Mouse (Mus musculus) ES-E14 (cell line): ENCODE results near the gene Olfr1414. TPM values are rescaled to one million over a fixed set of nuclear protein-coding genes. Genes with fewer than 3 reads are reported as not detected.

Experiments used
- DNase-seq: peaks from one replicate; pipeline ENCODE4 v3.0.0-alpha.2; 2013; ENCODE audit warnings: low read depth, low spot score
- H3K27ac ChIP-seq: 2 replicates; pipeline ENCODE4 v1.5.1; 2012; ENCODE audit warnings: low read depth, mild to moderate bottlenecking, low read length, moderate library complexity, mixed read lengths; ENCODE audit not compliant: poor library complexity, insufficient read depth, severe bottlenecking
- H3K36me3 ChIP-seq: 2 replicates; pipeline ENCODE4 v1.6.1; 2012; ENCODE audit warnings: mild to moderate bottlenecking, low read length, moderate library complexity, mixed read lengths; ENCODE audit not compliant: control insufficient read depth, poor library complexity, insufficient read depth, severe bottlenecking
- H3K4me1 ChIP-seq, 2 experiments: fragments of 150-350 bp in 1 of 2; sonication (generic) in 1 of 2; 2 replicates each; pipeline ENCODE4 v1.6.1; 2012; ENCODE audit warnings: low read length in 2 of 2, mild to moderate bottlenecking in 1 of 2, mixed read lengths in 1 of 2; ENCODE audit not compliant: control insufficient read depth in 2 of 2, insufficient read depth in 2 of 2, poor library complexity in 1 of 2
- H3K4me3 ChIP-seq, 2 experiments: fragments of 150-350 bp in 1 of 2; sonication (generic) in 1 of 2; 2 replicates each; pipeline ENCODE4 v1.5.1; 2012; ENCODE audit warnings: low read length in 2 of 2, low read depth in 1 of 2, mild to moderate bottlenecking in 1 of 2, mixed read lengths in 1 of 2; ENCODE audit not compliant: insufficient read depth in 1 of 2, poor library complexity in 1 of 2, severe bottlenecking in 1 of 2
- H3K9ac ChIP-seq: 2 replicates; pipeline ENCODE4 v1.6.1; 2012; ENCODE audit warnings: low read depth, mild to moderate bottlenecking, low read length, mixed read lengths; ENCODE audit not compliant: poor library complexity, insufficient read depth, severe bottlenecking
- H3K9me3 ChIP-seq: fragments of 150-350 bp; sonication (generic); 2 replicates; pipeline ENCODE4 v1.6.1; 2012; ENCODE audit warnings: low read depth, mild to moderate bottlenecking, low read length; ENCODE audit not compliant: control insufficient read depth, insufficient read depth
- CHD2 ChIP-seq: IDR thresholded peaks from 2 replicates; pipeline ENCODE4 v1.6.1; 2014; ENCODE audit warnings: mild to moderate bottlenecking, low read depth, low read length, inconsistent platforms
- HCFC1 ChIP-seq: IDR thresholded peaks from 2 replicates; pipeline ENCODE4 v1.6.1; 2012; ENCODE audit warnings: low read length, inconsistent platforms, borderline replicate concordance; ENCODE audit not compliant: insufficient read depth
- MAFK ChIP-seq: IDR thresholded peaks from 2 replicates; pipeline ENCODE4 v1.6.1; 2014; ENCODE audit warnings: mild to moderate bottlenecking, low read depth, low read length, inconsistent platforms; ENCODE audit not compliant: insufficient read depth
- ZC3H11A ChIP-seq: IDR thresholded peaks from 2 replicates; pipeline ENCODE4 v1.6.1; 2012; ENCODE audit warnings: low read depth, mild to moderate bottlenecking, inconsistent platforms, low read length, borderline replicate concordance
- ZNF384 ChIP-seq: IDR thresholded peaks from 2 replicates; pipeline ENCODE4 v1.6.1; 2012; ENCODE audit warnings: low read depth, low read length, inconsistent platforms
- in situ Hi-C, 2 experiments: fragments of 600-800 bp; cut with MboI; formaldehyde crosslinking; loops; one replicate each; pipeline ENCODE4 v1.15.1; 2025; ENCODE audit warnings: low sequenced_read_pairs in 2 of 2, inconsistent platforms in 1 of 2; ENCODE audit not compliant: unreplicated experiment in 2 of 2
- total RNA-seq: library from RNA; depleted of rRNA; stranded (reverse); fragments of 300-350 nt; gene quantifications from 2 replicates; pipeline ENCODE4 v1.2.3, GENCODE M21; 2012

Olfr1414 gene
- total RNA-seq, 1 experiment = not detected

DNA sequence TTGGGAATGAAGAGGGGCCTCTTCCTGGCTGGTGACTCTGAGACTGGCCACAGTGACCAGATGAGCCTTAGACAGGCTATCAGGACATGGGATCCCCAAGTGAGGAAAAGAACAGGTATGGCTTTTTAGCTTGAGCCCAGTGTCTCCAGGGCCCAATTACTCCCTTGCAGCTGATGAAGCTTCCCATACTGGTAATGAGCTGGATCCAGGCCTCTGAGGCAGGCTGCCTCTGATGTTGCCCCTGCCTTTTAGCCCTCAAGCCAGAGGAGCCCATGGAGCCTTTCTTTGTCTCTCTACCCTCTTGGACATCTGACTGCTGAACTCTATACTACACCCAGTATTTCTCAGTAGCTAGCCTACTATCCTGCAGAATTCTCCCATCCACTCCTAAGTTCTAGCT is 33.4 kb downstream of the Olfr1414 start, which contains the start of gene Olfr1416:
Gene Olfr1416, minus strand, starts transcription at position 101 of the 400 bp plus-strand sequence.
- Histone ChIP-seq H3K36me3 (no peaks in the 10 kb centered on the region), H3K9ac (no peak within 1 kb of the TSS), H3K4me3 (no peak within 1 kb of the TSS), H3K4me1 (no peaks in the 10 kb centered on the region), H3K9me3 (no peaks in the 10 kb centered on the region), H3K27ac (no peak within 1 kb of the TSS)
- no peak for DNase-seq
- in situ Hi-C loops = no loop called here
- no peak for TF ChIP-seq ZC3H11A
- no peak for TF ChIP-seq ZNF384
- TF ChIP-seq CHD2 = no peak
- no peak for TF ChIP-seq MAFK
- TF ChIP-seq HCFC1 = no peak

DNA sequence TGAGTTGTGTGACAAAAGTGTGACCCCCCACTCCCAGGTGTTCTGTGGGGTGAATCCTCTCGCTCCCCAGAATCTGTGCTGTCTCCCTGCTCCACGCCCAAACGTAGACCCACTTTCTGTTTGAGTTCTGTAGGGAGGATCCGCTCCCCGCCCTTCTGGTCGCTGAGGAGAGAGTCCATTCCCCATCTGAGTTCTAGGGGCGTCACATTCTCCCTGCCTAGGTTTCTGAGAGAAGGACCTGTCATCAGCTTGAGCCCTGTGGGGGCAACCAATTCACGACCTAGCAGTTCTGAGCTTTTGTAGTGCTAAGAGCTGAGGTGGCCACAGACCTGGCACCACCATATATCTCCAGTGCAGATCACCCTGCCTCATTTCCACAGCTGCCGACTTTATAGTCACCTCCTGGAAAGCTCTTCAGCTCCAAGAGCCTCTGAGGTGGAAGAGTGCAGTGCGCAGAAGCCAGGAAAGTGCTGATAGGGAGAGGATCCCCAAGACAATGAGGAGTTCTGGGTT is 44.3 kb downstream of the Olfr1414 start:
- in situ Hi-C loops = no loop called here
- TF ChIP-seq CHD2 = no peak
- TF ChIP-seq MAFK = no peak
- no peak for TF ChIP-seq ZNF384
- TF ChIP-seq HCFC1 = no peak
- TF ChIP-seq ZC3H11A = no peak
- Histone ChIP-seq H3K9ac (peak overlapping the region; percentile 63), H3K4me1 (no peaks in the 10 kb centered on the region), H3K27ac (no peak overlapping the region), H3K9me3 (no peaks in the 10 kb centered on the region), H3K4me3 (peak overlapping the region; percentile 51 to 91), H3K36me3 (peaks cover 13% of the 10 kb centered on the region)
- no peak for DNase-seq

DNA sequence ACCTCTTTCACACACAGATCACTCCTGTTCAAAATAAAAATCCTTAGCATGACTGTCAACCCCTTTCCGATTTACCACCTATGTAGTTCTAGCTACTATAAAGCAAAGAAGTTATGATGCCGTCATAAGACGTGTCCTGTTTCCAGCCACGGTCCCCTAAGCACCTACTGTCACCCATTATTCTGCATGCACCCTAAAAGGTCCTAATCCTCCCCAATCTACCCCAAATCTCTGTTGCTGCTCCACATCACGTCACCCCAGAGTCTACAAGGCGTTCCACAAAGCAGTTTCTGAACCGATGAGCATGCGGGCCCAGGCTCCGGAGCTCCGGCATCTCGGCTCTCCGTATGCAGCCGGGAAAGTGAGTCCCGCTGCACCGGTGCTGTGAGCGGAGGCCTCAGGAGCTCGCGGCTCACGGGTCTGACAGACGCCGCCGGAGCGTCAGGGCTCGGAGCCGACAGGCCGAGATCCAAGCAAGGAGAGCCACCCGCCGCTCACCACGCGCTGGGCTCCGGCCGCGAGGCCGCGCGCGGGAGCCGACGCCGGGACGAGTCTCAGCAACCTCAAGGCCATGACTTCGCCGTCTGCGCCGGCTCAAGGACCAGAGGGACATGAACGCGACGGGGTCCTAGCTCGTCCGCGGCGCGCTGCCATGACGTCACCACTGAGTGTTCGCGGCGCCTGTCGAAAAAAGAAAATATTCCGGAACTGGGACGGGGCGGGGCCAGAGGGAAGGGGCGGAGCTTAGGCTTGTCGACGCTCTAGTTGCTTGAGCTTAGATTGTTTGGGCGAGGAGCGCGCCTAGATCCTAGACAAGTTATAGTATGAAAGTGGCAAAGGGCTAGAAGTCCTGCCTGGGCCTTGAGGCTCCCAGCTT is 45.1 kb downstream of the Olfr1414 start, which contains the start of gene Ndufa10:
Gene Ndufa10, minus strand, starts transcription at position 696 of the 877 bp plus-strand sequence.
- in situ Hi-C loops = no loop called here
- H3K4me1 ChIP-seq = no peaks in the 10 kb centered on the region
- DNase-seq = peak; percentile 91
- TF ChIP-seq HCFC1 (peak; percentile 89), CHD2 (no peak)
- peaks cover 17% of the 10 kb centered on the region for H3K36me3 ChIP-seq
- peak within 1 kb of the TSS; percentile 84 to 91 for H3K4me3 ChIP-seq
- no peak within 1 kb of the TSS for H3K27ac ChIP-seq
- no peaks in the 10 kb centered on the region for H3K9me3 ChIP-seq
- peak within 1 kb of the TSS; percentile 96 for H3K9ac ChIP-seq

DNA sequence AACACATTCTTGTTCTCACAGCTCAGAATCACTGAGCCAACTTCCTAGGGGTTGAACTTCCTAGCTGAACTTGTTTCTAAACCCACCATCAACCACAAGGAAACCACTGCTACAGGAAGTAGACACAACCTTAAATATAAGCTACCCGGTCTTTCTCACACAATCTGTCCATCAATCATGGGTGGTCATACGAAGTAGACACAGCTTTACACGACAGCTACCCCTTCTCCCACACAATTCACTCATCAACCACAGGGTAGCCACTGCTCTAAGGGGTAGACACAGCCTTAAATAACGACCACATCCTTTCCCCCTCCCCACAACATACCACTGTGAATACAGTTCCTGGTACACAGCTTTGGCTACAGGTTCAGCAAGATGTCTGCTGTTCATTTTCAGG is 49.6 kb downstream of the Olfr1414 start:
- H3K4me1 ChIP-seq = no peaks in the 10 kb centered on the region
- no peaks in the 10 kb centered on the region for H3K9me3 ChIP-seq
- H3K27ac ChIP-seq = no peak overlapping the region
- DNase-seq = no peak
- peaks cover 50% of the 10 kb centered on the region for H3K36me3 ChIP-seq
- in situ Hi-C loops = no loop called here
- TF ChIP-seq CHD2 (no peak), ZNF384 (no peak), HCFC1 (no peak), MAFK (no peak), ZC3H11A (no peak)
- H3K9ac ChIP-seq = no peak overlapping the region
- no peak overlapping the region for H3K4me3 ChIP-seq
